Mouse (Mus musculus): ENCODE measurements around the gene Prkcg. TPM values are rescaled to one million over a fixed set of nuclear protein-coding genes. Genes with fewer than 3 reads are reported as not detected.

Prkcg gene
- polyA plus RNA-seq, 1 experiment = 148 TPM

- peaks cover 2% of the 10 kb centered on the region; the same call in 1 of the 2 replicates for H3K4me1 ChIP-seq (ENCODE audit: control insufficient read depth, insufficient read depth, low read length)
- TF ChIP-seq CTCF (IDR thresholded peaks at IDR 0.05; ENCODE audit: extremely low read depth, insufficient read depth, low read length) (no peak), POLR2A (IDR thresholded peaks at IDR 0.05; ENCODE audit: extremely low read depth, insufficient read depth, low read length) (no peak)
- no peak overlapping the region for H3K27ac ChIP-seq (ENCODE audit: insufficient read depth, low read length)
- H3K4me3 ChIP-seq (ENCODE audit: insufficient read depth, low read length) = no peak overlapping the region
These were observed 56.3 kb downstream of the Prkcg start for GRCm38 (mm10) chr7:3345301-3345700.

GRCm38 (mm10) chr7:3347366-3348287, 58.6 kb downstream of the Prkcg start:
- H3K4me1 ChIP-seq (ENCODE audit: control insufficient read depth, insufficient read depth, low read length) = no peaks in the 10 kb centered on the region
- no peak overlapping the region for H3K4me3 ChIP-seq (ENCODE audit: insufficient read depth, low read length)
- no peak overlapping the region for H3K27ac ChIP-seq (ENCODE audit: insufficient read depth, low read length)
- TF ChIP-seq POLR2A (IDR thresholded peaks at IDR 0.05; ENCODE audit: extremely low read depth, insufficient read depth, low read length) = no peak
- TF ChIP-seq CTCF (IDR thresholded peaks at IDR 0.05; ENCODE audit: extremely low read depth, insufficient read depth, low read length) = no peak

- H3K4me3 ChIP-seq (ENCODE audit: insufficient read depth, low read length) = no peak overlapping the region
- TF ChIP-seq CTCF (IDR thresholded peaks at IDR 0.05; ENCODE audit: extremely low read depth, insufficient read depth, low read length) (no peak), POLR2A (IDR thresholded peaks at IDR 0.05; ENCODE audit: extremely low read depth, insufficient read depth, low read length) (no peak)
- H3K4me1 ChIP-seq (ENCODE audit: control insufficient read depth, insufficient read depth, low read length) = no peaks in the 10 kb centered on the region
- no peak overlapping the region for H3K27ac ChIP-seq (ENCODE audit: insufficient read depth, low read length)
These were observed 59.3 kb downstream of the Prkcg start for GRCm38 (mm10) chr7:3348326-3348725.

- Histone ChIP-seq H3K27ac (ENCODE audit: insufficient read depth, low read length) (no peak overlapping the region), H3K4me1 (ENCODE audit: control insufficient read depth, insufficient read depth, low read length) (0 out of 2 replicates have a peak, but pooled peaks cover 2% of the 10 kb centered on the region), H3K4me3 (ENCODE audit: insufficient read depth, low read length) (no peak overlapping the region)
- TF ChIP-seq POLR2A (IDR thresholded peaks at IDR 0.05; ENCODE audit: extremely low read depth, insufficient read depth, low read length) (no peak), CTCF (IDR thresholded peaks at IDR 0.05; ENCODE audit: extremely low read depth, insufficient read depth, low read length) (no peak)
These were observed 60.8 kb downstream of the Prkcg start for GRCm38 (mm10) chr7:3349775-3350174.

- no peak for TF ChIP-seq POLR2A (IDR thresholded peaks at IDR 0.05; ENCODE audit: extremely low read depth, insufficient read depth, low read length)
- no peak for TF ChIP-seq CTCF (IDR thresholded peaks at IDR 0.05; ENCODE audit: extremely low read depth, insufficient read depth, low read length)
- Histone ChIP-seq H3K27ac (ENCODE audit: insufficient read depth, low read length) (no peak overlapping the region), H3K4me1 (ENCODE audit: control insufficient read depth, insufficient read depth, low read length) (0 out of 2 replicates have a peak, but pooled peaks cover 2% of the 10 kb centered on the region), H3K4me3 (ENCODE audit: insufficient read depth, low read length) (no peak overlapping the region)
These were observed 62.6 kb downstream of the Prkcg start for GRCm38 (mm10) chr7:3351536-3351935.

GRCm38 (mm10) chr7:3354850-3355249, 65.9 kb downstream of the Prkcg start:
- Histone ChIP-seq H3K4me1 (ENCODE audit: control insufficient read depth, insufficient read depth, low read length) (0 out of 2 replicates have a peak, but pooled peaks cover 2% of the 10 kb centered on the region), H3K4me3 (ENCODE audit: insufficient read depth, low read length) (no peak overlapping the region), H3K27ac (ENCODE audit: insufficient read depth, low read length) (no peak overlapping the region)
- no peak for TF ChIP-seq POLR2A (IDR thresholded peaks at IDR 0.05; ENCODE audit: extremely low read depth, insufficient read depth, low read length)
- TF ChIP-seq CTCF (IDR thresholded peaks at IDR 0.05; ENCODE audit: extremely low read depth, insufficient read depth, low read length) = no peak

GRCm38 (mm10) chr7:3360678-3361077, 71.7 kb downstream of the Prkcg start:
- Histone ChIP-seq H3K4me3 (ENCODE audit: insufficient read depth, low read length) (no peak overlapping the region), H3K4me1 (ENCODE audit: control insufficient read depth, insufficient read depth, low read length) (no peaks in the 10 kb centered on the region), H3K27ac (ENCODE audit: insufficient read depth, low read length) (no peak overlapping the region)
- TF ChIP-seq POLR2A (IDR thresholded peaks at IDR 0.05; ENCODE audit: extremely low read depth, insufficient read depth, low read length) = no peak
- TF ChIP-seq CTCF (IDR thresholded peaks at IDR 0.05; ENCODE audit: extremely low read depth, insufficient read depth, low read length) = no peak

- Histone ChIP-seq H3K4me1 (ENCODE audit: control insufficient read depth, insufficient read depth, low read length) (peaks cover 3% of the 10 kb centered on the region; the same call in 1 of the 2 replicates), H3K27ac (ENCODE audit: insufficient read depth, low read length) (no peak overlapping the region), H3K4me3 (ENCODE audit: insufficient read depth, low read length) (no peak overlapping the region)
- TF ChIP-seq POLR2A (IDR thresholded peaks at IDR 0.05; ENCODE audit: extremely low read depth, insufficient read depth, low read length) = no peak
- TF ChIP-seq CTCF (IDR thresholded peaks at IDR 0.05; ENCODE audit: extremely low read depth, insufficient read depth, low read length) = no peak
These were observed 76.7 kb downstream of the Prkcg start for GRCm38 (mm10) chr7:3365547-3366279.

GRCm38 (mm10) chr7:3366705-3367516, 77.9 kb downstream of the Prkcg start:
- peaks cover 3% of the 10 kb centered on the region; the same call in 1 of the 2 replicates for H3K4me1 ChIP-seq (ENCODE audit: control insufficient read depth, insufficient read depth, low read length)

More at GRCm38 (mm10) chr7:3366705-3367516, 77.9 kb downstream of the Prkcg start:
- Histone ChIP-seq H3K27ac (ENCODE audit: insufficient read depth, low read length) (no peak overlapping the region), H3K4me3 (ENCODE audit: insufficient read depth, low read length) (no peak overlapping the region)
- TF ChIP-seq POLR2A (IDR thresholded peaks at IDR 0.05; ENCODE audit: extremely low read depth, insufficient read depth, low read length) = no peak
- TF ChIP-seq CTCF (IDR thresholded peaks at IDR 0.05; ENCODE audit: extremely low read depth, insufficient read depth, low read length) = no peak

Data from cortical plate, adult 2 months (tissue).